Mouse (Mus musculus): Measurements from ENCODE around the gene Myl6b.
A peak's percentile ranks its signal among the peaks of the same experiment; 100 is the strongest.
"Not testable (repeated sequence)": the region's sequence is repeated elsewhere in the genome, so short reads cannot be mapped to it uniquely, and the experiment has no call there.

Myl6b gene

DNA sequence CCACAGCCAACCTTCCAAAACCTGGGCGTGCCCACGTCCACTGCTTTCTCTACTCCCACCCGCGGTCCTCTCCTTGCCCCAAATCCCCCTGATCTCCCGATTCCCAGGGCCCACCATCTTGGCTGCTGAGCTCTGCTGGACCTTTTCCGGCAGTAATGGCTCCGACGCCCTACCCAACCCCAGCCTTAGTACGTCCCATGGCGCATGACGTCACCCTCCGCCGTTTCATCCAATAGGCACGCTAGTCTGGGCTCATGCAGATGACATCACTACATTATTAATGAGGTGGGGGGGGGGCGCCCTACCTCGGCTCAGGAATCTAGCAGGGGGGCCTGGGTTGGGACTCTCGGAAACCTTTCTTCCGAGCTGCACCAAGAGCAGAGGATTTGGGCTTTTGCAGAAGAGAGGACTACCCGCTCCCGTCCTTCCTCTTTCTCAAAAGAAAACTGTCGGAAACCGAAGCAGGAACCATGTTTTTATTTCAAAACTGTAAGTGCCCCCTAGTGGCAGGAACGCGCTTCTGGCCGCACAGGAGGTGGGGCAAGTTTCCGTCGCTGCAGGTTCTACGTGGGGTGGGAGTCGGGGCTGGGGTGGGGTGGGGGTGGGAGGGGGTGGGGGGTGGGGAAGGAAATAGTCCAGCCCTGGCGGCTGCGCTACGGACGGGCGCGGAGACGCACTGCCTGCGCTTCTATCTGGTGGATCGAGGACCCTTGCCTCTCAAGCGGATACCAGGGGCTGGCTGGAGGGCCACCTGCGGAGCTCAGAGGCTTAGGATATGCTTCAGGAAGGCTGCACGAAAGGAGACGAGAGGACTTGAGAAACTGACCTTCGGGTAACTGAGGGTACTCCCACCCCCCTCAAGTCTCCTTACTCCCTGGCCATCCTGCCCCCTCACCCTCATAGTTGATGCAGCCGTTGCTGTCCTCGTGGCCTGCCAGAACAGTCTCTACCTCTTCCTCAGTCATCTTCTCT, 4.5 kb downstream of the Myl6b start, which contains the start of gene Myl6:
Gene Myl6, minus strand, starts transcription at position 451 of the 972 bp plus-strand sequence.
- DNase-seq (ENCODE audit: low read depth, low spot score) = peak; percentile 99

DNA sequence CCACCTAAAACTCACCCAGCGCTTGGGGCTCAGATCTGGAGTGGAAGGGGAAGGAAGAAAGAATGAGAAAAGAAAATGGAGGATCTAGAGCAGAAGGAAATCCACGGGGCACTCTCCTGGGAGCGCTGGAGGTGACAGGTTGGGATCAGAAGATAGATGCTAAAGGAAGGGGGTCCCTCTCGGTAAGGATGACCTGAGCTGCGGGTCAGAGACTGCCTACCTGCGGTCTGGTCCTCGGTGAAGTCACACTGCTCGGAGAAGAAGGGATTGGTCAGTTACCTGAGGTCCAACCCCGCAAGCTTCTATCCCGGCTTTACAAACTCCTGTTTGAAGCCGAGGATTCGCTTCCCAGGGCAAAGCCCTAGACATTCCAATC, 5.2 kb downstream of the Myl6b start:
- DNase-seq (ENCODE audit: low read depth, low spot score) = no peak

DNA sequence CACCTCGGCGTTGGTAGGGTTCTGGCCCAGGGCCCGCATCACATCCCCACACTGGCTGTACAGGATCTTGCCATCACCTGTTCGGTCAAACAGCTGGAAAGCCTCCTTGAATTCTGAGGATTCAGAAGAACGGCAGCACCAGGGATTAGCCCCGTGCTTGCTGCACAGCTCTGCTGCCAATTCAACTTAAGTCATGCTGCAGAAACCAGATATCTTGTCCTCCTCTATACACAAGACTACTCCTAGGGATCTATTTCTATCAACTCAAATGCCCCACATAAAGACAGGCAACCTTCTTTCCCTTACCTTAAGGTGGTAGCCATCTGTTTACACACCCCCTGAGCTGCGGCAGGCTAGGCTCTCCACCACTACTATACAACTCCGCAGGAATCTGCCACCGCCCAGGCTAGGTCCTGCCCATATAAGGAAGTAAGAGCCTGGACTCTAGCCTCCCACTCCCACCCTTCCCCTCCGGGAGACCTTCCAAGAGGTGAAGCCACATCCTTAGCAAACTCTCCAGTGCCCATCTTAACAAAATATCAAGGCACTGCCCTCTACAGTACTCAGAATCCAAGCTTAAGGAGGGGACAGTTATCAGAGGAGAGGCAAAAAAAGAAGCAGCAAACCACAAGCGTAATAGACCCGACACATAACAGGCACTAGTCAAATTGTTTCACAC, 5.7 kb downstream of the Myl6b start:
- peak; percentile 61 for DNase-seq (ENCODE audit: low read depth, low spot score)

DNA sequence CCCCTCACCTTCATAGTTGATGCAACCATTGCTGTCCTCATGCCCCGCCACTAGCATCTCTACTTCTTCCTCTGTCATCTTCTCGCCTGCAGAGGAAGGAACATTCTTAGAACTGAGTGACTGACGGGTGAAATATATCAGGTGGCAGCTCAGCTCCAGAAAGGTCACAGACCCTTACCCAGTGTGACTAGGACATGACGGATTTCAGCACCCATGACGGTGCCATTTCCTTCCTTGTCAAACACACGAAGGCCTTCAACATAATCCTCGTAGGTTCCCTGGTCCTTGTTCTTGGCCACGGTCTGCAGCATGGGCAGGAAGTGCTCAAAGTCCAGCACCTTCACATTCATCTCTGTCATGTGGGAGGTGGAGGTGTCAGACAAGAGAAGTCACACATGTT, 6.4 kb downstream of the Myl6b start:
- DNase-seq (ENCODE audit: low read depth, low spot score) = not testable (repeated sequence)

DNA sequence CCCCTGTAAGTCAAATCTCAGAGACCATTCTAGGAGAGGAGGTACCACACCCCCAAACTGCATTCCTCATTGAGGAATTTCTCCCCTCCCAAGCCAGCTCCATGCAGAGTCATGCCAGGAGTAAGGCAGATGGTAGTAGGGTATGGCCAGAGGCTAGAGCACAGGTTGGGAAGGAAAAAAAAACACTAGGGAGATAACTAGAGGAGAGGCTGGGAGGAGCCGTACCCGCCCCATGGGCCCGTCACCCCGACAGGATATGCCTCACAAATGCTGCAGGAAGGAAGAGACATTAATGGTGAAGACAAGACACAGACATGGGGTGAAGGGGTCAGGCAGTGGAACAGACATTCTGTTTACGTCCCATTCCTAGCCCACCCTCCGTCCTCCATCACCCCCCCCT, 7.0 kb downstream of the Myl6b start:
- no peak for DNase-seq (ENCODE audit: low read depth, low spot score)

DNA sequence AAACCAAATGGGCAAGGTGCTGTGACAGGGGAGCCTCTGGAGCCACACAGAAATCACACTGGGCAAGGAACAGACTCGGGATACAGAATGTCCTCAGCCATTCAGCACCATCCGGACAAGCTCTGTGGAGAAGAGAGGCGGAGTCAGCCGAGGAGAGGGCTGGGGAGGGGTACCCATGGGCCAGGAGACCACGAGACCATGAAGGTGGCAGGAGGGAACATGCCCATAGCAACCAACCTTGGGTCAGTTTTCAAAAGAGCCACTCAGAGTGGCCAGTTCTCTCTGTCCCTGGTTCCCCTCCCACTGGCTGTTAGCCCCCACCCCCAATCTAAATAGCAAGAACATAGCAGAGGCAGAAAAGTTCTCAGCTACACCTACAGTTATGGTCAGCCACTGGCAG, 7.6 kb downstream of the Myl6b start:
- no peak for DNase-seq (ENCODE audit: low read depth, low spot score)

DNA sequence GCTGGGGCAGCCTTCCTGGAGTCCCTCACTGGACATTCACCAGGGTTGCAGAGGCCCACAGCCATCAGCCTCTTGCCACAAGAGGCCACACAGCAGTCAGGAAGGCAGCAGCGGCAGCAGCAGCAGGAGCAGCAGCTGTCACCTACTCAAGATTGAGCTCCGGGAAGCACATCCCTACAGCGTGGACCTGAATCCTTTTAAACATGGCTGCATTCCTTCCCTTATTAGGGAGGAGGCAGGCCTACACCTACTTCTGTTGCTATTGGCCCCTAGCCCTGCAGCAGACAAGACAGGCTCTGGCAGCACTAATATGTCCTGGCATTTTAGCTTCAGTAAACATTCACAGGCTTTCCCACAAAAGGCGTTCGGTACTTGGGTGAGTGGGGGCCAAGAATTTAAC, 8.3 kb downstream of the Myl6b start:
- DNase-seq (ENCODE audit: low read depth, low spot score) = no peak

DNA sequence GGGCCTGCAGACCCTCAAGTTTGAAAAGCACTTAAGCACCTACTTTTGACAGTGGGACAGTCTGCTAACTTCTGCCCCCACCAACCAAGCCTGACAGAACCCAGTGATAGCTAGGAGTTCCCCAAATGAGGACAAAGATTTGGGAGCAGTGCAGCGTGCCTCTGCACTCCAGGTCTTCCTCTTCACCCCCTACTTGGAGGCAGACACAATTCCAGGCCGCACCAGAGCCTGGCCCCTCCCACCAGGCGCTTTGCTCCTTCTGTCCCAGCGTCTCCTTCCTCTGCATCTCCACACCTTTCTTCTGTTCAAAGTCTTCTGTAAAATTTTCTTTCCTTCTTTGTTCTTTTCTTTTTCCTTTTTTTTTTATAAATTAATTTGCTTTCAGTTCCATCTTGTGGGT, 8.7 kb downstream of the Myl6b start:
- DNase-seq (ENCODE audit: low read depth, low spot score) = no peak

DNA sequence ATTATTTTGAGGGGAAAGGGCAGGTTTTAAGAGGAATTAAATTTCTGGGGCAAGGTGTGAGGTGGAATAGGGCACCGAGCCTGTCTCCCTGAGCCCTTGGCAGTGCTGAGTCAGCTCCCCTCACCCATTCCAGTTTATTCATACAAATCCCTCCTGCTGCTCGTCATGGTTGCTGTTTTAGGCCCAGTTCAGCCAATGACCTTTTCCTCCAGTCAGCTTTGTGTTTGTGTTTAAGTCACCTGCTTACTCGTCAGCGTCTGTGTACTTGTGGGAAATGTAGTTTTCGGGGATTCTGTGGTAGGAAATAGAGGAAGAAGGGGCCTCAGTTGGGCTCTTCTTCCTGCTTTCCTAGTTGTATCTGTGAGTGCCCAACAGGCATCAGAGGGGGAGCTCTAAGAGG, 9.1 kb downstream of the Myl6b start:
- no peak for DNase-seq (ENCODE audit: low read depth, low spot score)

DNA sequence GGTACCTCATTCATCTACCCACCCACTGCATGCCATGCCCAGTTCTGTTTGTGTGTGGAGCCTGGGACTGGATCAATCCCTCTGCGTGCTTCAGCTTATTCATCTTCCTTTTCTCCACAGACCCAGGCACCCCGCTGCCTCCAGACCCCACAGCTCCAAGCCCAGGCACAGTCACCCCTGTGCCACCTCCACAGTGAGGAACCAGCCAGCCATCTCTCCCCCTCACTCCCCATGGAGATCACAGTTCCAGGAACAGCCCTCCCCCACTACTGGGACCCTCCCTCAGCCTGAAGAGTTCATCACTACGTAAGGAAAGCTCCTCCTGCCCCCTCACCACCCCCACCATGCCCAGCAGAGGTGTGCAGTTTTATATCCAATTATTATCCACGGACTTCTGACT, 9.7 kb downstream of the Myl6b start:
- DNase-seq (ENCODE audit: low read depth, low spot score) = no peak

DNA sequence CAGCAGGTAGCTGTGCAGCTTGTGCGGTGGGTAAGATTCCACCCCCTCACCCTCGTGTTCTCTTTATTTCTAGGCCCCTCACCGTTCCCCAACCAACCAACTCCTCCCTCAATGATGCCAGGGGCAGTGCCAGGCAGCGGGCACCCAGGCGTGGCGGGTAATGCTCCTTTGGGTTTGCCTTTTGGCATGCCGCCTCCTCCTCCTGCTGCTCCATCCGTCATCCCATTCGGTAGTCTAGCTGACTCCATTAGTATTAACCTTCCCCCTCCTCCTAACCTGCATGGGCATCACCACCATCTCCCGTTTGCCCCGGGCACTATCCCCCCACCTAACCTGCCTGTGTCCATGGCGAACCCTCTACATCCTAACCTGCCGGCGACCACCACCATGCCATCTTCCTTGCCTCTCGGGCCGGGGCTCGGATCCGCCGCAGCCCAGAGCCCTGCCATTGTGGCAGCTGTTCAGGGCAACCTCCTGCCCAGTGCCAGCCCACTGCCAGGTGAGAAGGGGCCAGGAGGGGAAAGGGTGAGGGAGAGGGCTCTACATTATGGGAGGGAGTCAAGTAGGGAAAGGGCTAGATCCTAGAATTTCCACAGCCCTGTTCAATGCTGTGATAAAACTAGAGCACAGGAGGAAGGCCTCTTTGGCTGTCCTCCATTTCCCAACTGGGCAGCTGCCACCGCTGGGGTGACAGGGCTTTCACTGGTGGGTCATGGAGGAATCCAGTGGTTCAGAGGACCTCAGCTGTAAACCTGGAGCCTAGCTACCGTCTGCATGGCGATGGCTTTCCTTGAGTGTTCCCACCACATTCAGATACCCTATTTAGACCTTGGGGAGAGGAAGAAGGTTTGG, 10.4 kb downstream of the Myl6b start:
- no peak for DNase-seq (ENCODE audit: low read depth, low spot score)

DNA sequence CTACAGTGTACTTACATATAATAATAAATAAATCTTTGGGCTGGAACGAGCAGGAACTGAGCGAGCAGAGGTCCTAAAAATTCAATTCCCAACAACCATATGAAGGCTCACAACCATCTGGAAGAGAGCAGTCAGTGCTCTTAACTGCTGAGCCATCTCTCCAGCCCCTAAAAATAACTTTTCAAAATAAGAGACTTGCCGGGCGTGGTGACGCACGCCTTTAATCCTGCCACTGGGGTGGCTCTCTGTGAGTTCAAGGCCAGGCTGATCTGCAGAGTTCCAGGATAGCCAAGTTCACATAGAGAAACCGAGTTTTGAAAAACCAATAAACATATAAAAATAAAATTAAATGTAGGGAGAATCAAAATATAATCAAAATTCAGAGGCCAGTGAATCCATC, 12.1 kb downstream of the Myl6b start:
- no peak for DNase-seq (ENCODE audit: low read depth, low spot score)

DNA sequence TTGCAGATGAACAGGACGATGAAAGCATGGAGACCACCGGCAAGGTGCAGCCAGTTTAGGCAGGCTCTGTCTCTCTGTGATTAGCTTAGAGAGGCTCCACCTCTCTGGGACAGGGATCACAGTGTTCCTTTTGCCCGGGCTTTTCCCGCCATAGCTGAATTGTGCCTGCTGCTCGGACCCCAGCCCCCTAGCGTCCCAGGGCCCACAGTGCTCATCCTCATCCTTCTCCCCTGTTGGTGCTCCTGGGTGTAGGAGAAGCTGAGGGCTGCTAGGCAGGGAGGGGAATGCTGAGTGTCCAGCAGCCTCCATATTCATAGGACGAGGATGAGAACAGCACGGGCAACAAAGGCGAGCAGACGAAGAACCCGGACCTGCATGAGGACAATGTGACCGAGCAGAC, 24.1 kb downstream of the Myl6b start:
- DNase-seq (ENCODE audit: low read depth, low spot score) = no peak

DNA sequence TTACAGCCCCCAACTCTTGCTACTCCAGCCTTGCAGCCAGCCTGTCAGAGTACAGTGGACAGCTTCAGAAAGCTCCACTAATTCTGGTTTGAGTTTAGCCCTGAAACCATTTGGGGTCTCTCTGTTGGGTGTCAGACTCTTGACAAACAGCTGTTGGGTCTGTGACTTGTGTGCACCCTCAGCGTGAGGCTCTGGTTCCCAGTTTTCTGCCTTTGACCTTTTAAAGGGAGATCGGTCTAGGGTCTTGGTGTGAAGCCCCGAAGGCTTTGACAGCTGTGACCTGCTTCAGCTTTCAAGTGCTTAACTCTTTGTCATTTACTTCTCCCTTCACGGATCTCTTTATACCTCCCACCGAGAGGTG, 38.2 kb downstream of the Myl6b start:
- peak; percentile 21 for DNase-seq (ENCODE audit: low read depth, low spot score)

DNA sequence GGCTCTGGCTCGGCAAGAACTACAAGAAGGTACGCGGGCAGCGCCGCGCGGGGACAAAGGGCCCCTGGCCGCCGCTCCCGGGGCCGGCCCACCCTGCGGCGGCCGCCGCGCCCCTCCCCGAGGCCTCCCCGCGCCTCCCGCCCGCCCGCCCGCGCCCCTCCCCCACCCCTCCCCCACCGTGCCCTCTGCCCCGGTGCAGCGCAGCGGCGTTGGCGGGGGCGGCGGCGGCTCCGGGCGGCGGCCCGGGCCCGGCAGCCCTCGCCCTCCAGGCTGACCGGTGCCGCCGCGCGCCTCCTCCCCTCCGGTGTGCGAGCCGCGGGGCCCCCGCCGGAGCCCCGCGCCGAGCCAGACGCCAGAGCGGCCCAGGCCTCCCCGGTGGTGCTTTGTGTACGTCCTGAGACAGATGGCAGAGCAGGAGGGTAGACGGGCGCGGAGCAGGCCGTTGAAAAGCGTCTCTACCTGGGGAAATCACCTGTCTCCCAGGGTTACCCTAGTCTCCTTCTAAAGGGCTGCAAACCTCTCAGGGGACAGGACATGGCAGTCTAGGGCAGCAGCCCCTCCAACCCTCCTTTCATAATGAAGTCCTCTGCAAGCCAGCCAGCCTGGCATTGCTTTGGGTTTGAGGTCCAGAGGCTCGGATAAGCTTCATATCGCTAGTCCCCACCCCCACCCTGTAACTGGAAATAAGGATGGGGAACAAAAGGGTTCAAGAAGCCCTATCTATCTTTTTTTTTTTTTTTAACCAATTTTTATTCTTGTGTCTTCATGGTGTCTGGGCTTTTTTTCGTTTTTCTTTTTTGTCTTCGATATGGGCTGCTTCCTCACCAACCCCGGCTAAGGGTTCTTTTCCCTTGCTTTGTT, 38.8 kb downstream of the Myl6b start:
- peak; percentile 32 for DNase-seq (ENCODE audit: low read depth, low spot score)

DNA sequence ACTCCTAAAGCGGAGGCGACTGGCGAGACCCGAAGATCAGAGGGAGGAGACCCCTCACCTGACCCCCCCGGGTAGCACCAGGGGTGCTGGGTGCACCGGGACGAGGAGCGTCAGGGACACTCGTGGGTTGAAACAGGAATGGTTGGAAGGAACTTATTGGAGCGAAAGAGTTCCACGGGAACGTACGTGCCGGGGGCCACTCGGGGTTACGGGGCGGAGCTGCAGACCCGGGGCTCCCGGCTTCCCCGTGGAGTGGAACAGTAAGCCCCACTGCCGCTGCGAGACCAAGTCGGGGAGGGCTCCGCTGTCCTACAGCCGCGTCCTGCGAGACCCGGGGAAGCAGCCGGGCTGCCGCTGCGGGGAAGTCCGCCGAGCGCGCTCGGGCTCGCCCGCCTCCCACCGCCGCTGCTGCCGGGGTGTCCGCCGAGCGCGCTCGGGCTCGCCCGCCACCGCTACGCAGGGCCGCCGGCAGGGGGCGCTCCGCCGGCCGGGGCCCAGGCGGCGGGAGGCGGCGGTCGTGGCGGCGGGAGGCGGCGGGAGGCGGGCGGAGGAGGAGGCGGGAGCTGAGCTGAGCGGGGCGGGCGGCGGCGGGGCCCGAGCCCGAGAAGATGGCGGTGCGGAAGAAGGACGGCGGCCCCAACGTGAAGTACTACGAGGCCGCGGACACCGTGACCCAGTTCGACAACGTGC, 39.6 kb downstream of the Myl6b start, which contains the start of gene Smarcc2:
Gene Smarcc2, plus strand, starts transcription at position 530 of the 690 bp plus-strand sequence.
- peak; percentile 74 for DNase-seq (ENCODE audit: low read depth, low spot score)

DNA sequence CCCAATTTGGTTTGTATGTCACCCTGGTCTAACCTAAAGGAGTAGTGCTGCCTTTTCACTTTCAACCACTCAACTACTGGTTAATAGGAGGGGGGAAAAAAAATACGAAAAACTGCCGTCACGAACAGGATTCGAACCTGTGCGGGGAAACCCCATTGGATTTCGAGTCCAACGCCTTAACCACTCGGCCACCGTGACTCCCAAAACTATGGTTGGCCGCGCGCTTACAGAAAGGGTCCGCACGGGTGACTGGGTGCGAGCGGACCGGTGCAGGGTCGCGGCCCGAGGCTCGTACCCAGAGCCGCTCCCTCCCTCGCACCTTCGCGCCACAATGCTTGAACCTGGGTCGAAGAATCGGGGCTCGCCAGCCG, 40.2 kb downstream of the Myl6b start:
- DNase-seq (ENCODE audit: low read depth, low spot score) = peak; percentile 90

DNA sequence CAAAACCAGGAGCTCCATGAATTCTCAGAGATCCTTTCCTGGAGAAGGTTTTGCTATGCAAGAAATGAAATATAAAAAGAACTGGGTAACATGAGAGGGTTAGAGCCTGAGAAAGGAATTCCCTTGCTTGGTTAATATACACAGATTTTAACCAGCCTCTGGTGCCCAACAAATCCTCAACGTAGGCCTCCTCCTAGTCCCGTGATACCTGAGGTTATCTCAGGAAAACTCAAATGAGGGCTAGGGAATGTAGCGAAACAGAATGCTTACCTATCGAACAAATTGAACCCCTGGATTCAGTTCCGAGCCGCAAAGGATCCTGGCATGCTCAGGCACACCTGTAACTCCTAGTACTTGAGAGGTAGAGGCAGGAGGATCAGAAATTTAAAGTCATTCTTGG, 40.8 kb downstream of the Myl6b start:
- DNase-seq (ENCODE audit: low read depth, low spot score) = no peak

DNA sequence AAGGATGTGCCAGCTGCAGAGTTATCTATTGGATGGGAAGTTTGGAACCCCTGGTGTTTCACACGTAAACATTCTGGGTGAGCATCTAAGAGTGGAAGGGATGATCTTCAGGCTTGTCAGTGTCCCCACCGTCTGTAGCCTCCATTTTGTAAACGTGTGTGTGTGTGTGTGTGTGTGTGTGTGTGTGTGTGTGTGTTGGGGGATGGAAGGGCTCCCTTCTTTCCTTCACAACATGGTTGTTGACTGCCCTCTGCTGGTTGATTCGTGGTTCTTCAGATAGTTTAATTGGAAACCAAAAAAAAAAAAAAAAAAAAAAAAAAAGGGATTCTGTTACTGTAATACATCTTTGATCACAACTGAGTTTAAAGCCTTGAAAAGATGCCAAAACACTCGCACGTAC, 43.2 kb downstream of the Myl6b start:
- peak; percentile 86 for DNase-seq (ENCODE audit: low read depth, low spot score)

DNA sequence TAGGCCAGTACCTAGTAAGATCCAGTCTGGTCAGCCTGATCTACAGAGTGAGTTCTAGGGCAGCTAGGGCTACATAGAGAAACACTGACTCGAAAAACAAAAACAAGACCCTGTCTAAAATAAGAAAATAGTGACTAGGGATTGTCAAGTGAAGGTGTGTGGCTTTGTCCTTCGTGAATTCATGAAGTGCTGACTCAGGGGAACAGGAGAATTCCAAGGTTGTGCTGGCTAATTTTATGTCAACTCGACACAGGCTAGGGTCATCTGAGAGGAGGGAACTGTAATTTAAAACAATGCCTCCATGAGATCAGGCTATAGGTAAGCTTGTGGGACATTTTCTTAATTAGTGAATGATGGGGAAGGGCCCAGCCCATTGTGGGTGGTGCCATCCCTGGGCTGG, 44.0 kb downstream of the Myl6b start:
- DNase-seq (ENCODE audit: low read depth, low spot score) = no peak

DNA sequence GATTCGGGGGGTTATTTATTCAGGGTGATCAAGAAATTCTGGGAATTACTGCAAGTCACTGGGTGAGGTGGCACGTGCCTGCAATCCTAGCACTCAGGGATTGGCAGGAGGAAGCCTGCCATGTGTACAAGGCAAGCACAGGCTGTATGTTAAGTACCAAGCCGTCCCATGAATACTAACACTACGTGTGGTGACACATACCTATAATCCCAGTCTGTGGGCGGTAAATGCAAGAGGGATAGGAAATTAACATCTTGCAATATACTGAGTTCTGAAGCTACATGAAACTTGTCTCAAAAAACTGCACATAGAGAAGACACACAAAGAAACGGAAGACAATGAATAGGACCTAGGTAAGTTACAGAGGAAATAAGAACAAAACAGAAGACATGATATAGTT, 47.5 kb downstream of the Myl6b start:
- DNase-seq (ENCODE audit: low read depth, low spot score) = no peak

Data from mesoderm, embryonic 11.5 days (tissue).